Mouse (Mus musculus): ENCODE data around the gene Pik3c2g. TPM values are rescaled to one million over a fixed set of nuclear protein-coding genes. Genes with fewer than 3 reads are reported as not detected.

Gene Pik3c2g
- total and polyA plus RNA-seq, 3 experiments: 0.27 TPM; not detected in 2

DNA sequence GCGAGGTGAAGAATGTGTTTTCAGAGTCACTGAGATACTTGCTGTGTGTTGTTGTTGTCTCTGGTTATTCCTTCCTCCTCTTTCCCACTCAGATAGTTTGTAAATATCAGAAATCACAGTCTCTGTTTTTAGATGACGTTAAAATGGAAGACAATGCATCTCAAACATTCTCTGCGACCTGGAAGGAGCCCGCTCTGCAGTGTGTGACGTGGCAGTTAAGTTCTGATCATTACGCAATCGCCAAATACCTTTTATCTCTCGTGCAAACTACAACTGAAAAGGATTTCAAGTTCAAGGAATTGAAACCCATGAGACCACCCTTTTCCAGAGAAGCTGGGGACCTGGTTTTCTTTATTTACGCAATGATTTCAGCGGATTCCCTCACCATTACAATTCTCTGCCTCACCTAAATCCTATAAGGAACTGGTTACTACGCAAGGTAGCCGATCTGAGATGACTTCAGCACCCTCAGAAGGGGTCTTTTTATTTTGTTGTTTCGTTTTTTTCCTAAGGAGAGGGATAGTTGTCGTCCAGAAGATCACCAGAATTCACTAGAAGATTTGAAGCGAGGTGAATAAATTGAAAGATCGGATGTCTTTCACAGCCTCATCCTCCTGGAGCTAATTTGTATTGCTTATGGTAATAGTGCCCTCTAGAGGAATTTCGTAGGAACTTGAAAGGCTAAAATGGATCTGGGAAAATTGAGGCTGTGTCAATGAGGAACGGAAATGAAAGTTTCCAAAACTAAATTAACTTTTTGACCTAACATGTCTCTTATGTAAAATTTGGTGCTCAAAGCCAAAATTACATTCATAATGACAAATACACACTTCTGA lies 9.8 kb upstream of the Pik3c2g start:
- H3K36me3 ChIP-seq (replicated peaks): no peaks in the 10 kb centered on the region
- TF ChIP-seq CTCF (IDR thresholded peaks at IDR 0.05; ENCODE audit: low read depth, low read length): no peak
- TF ChIP-seq GATA1 (IDR thresholded peaks at IDR 0.05; ENCODE audit: borderline replicate concordance, low read length): no peak
- TF ChIP-seq TAL1 (conservative IDR thresholded peaks at IDR 0.05; ENCODE audit: low read depth, low read length): no peak
- TF ChIP-seq POLR2AphosphoS5 (IDR thresholded peaks at IDR 0.05; ENCODE audit: insufficient replicate concordance, low read depth, low read length): no peak
- TF ChIP-seq GATA2 (IDR thresholded peaks at IDR 0.05; ENCODE audit: borderline replicate concordance, low read depth, low read length): no peak
- ATAC-seq (ENCODE audit: extremely low read depth, insufficient number of reproducible peaks, low FRiP score, poor library complexity, severe bottlenecking): no peak
- H3K4me1 ChIP-seq (ENCODE audit: insufficient read depth, low read depth, low read length): no peaks in the 10 kb centered on the region
- DNase-seq (ENCODE audit: low spot score): no peak
- no peak overlapping the region for H3K4me3 ChIP-seq (ENCODE audit: low read depth, low read length)
- no peaks in the 10 kb centered on the region for H3K27me3 ChIP-seq (ENCODE audit: insufficient read depth, low read length)
- peaks cover 24% of the 10 kb centered on the region for H3K9me3 ChIP-seq (replicated peaks)

GRCm38 (mm10) chr6:139587478-139587877 lies 457 bp downstream of the Pik3c2g start:
- TF ChIP-seq GATA1 (IDR thresholded peaks at IDR 0.05; ENCODE audit: borderline replicate concordance, low read length): no peak
- no peak for TF ChIP-seq POLR2AphosphoS5 (IDR thresholded peaks at IDR 0.05; ENCODE audit: insufficient replicate concordance, low read depth, low read length)
- no peak for TF ChIP-seq CTCF (IDR thresholded peaks at IDR 0.05; ENCODE audit: low read depth, low read length)
- TF ChIP-seq GATA2 (IDR thresholded peaks at IDR 0.05; ENCODE audit: borderline replicate concordance, low read depth, low read length): no peak
- TF ChIP-seq TAL1 (conservative IDR thresholded peaks at IDR 0.05; ENCODE audit: low read depth, low read length): no peak
- Histone ChIP-seq H3K9me3 (replicated peaks) (peaks cover 22% of the 10 kb centered on the region), H3K4me1 (ENCODE audit: insufficient read depth, low read depth, low read length) (no peaks in the 10 kb centered on the region), H3K36me3 (replicated peaks) (no peaks in the 10 kb centered on the region), H3K4me3 (ENCODE audit: low read depth, low read length) (no peak overlapping the region), H3K27me3 (ENCODE audit: insufficient read depth, low read length) (no peaks in the 10 kb centered on the region)
- no peak for DNase-seq (ENCODE audit: low spot score)
- ATAC-seq (ENCODE audit: extremely low read depth, insufficient number of reproducible peaks, low FRiP score, poor library complexity, severe bottlenecking): no peak

DNA sequence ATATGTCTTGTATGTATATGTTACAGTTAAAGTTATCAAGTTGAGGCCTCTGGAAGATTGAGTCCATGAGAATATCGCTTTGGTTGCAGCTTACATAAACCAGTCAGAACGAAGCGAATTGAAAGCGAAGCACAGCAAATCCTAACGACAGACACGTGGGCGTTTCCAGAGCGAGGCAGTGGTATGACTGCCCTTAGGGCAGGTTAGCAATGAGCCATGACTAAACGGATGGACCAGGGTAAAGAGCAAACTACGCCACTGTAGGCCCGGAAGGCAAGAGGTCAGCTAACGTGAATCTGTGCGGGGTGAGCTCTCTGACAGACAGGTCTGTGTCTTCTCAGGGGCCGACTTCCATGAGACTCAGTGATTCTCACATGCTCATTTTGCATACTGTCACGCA lies 1.4 kb downstream of the Pik3c2g start:
- Histone ChIP-seq H3K4me3 (ENCODE audit: low read depth, low read length) (no peak overlapping the region), H3K36me3 (replicated peaks) (no peaks in the 10 kb centered on the region), H3K27me3 (ENCODE audit: insufficient read depth, low read length) (no peaks in the 10 kb centered on the region), H3K4me1 (ENCODE audit: insufficient read depth, low read depth, low read length) (no peaks in the 10 kb centered on the region), H3K9me3 (replicated peaks) (peaks cover 24% of the 10 kb centered on the region)
- TF ChIP-seq POLR2AphosphoS5 (IDR thresholded peaks at IDR 0.05; ENCODE audit: insufficient replicate concordance, low read depth, low read length) (no peak), GATA1 (IDR thresholded peaks at IDR 0.05; ENCODE audit: borderline replicate concordance, low read length) (no peak), GATA2 (IDR thresholded peaks at IDR 0.05; ENCODE audit: borderline replicate concordance, low read depth, low read length) (no peak), TAL1 (conservative IDR thresholded peaks at IDR 0.05; ENCODE audit: low read depth, low read length) (no peak), CTCF (IDR thresholded peaks at IDR 0.05; ENCODE audit: low read depth, low read length) (no peak)
- DNase-seq (ENCODE audit: low spot score): no peak
- ATAC-seq (ENCODE audit: extremely low read depth, insufficient number of reproducible peaks, low FRiP score, poor library complexity, severe bottlenecking): no peak

- DNase-seq (ENCODE audit: low spot score) (no peak), ATAC-seq (ENCODE audit: extremely low read depth, insufficient number of reproducible peaks, low FRiP score, poor library complexity, severe bottlenecking) (no peak)
- Histone ChIP-seq H3K9me3 (replicated peaks) (peaks cover 24% of the 10 kb centered on the region), H3K4me1 (ENCODE audit: insufficient read depth, low read depth, low read length) (no peaks in the 10 kb centered on the region), H3K36me3 (replicated peaks) (no peaks in the 10 kb centered on the region), H3K27me3 (ENCODE audit: insufficient read depth, low read length) (no peaks in the 10 kb centered on the region), H3K4me3 (ENCODE audit: low read depth, low read length) (no peak overlapping the region)
- TF ChIP-seq GATA2 (IDR thresholded peaks at IDR 0.05; ENCODE audit: borderline replicate concordance, low read depth, low read length): no peak
- TF ChIP-seq CTCF (IDR thresholded peaks at IDR 0.05; ENCODE audit: low read depth, low read length): no peak
- no peak for TF ChIP-seq TAL1 (conservative IDR thresholded peaks at IDR 0.05; ENCODE audit: low read depth, low read length)
- TF ChIP-seq GATA1 (IDR thresholded peaks at IDR 0.05; ENCODE audit: borderline replicate concordance, low read length): no peak
- TF ChIP-seq POLR2AphosphoS5 (IDR thresholded peaks at IDR 0.05; ENCODE audit: insufficient replicate concordance, low read depth, low read length): no peak
Measured at GRCm38 (mm10) chr6:139589291-139589690, 2.3 kb downstream of the Pik3c2g start.

DNA sequence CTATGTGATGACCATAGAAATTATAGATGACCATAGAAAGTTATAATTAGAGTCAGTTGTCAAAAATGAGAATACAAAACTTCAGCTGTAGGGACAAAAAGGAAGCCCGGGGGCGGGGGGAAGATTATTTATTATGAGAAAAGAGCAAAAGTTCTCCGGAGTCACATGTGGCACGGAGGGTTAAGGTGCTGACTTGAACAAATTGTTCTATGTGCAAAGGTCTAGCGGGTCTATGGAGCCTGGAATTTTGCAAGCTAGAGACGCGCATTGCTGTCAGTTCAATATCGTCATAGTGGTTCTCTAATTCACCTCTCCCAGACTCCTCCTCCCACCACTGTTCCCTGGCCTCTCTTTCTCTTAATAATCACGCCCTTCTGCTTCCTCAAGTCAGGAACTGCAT lies 2.8 kb downstream of the Pik3c2g start:
- Histone ChIP-seq H3K9me3 (replicated peaks) (peaks cover 25% of the 10 kb centered on the region), H3K36me3 (replicated peaks) (no peaks in the 10 kb centered on the region), H3K27me3 (ENCODE audit: insufficient read depth, low read length) (no peaks in the 10 kb centered on the region), H3K4me1 (ENCODE audit: insufficient read depth, low read depth, low read length) (no peaks in the 10 kb centered on the region), H3K4me3 (ENCODE audit: low read depth, low read length) (no peak overlapping the region)
- DNase-seq (ENCODE audit: low spot score): no peak
- TF ChIP-seq GATA1 (IDR thresholded peaks at IDR 0.05; ENCODE audit: borderline replicate concordance, low read length) (no peak), CTCF (IDR thresholded peaks at IDR 0.05; ENCODE audit: low read depth, low read length) (no peak), POLR2AphosphoS5 (IDR thresholded peaks at IDR 0.05; ENCODE audit: insufficient replicate concordance, low read depth, low read length) (no peak), TAL1 (conservative IDR thresholded peaks at IDR 0.05; ENCODE audit: low read depth, low read length) (no peak), GATA2 (IDR thresholded peaks at IDR 0.05; ENCODE audit: borderline replicate concordance, low read depth, low read length) (no peak)
- no peak for ATAC-seq (ENCODE audit: extremely low read depth, insufficient number of reproducible peaks, low FRiP score, poor library complexity, severe bottlenecking)

GRCm38 (mm10) chr6:139592081-139592480 lies 5.1 kb downstream of the Pik3c2g start:
- ATAC-seq (ENCODE audit: extremely low read depth, insufficient number of reproducible peaks, low FRiP score, poor library complexity, severe bottlenecking) (no peak), DNase-seq (ENCODE audit: low spot score) (no peak)
- H3K9me3 ChIP-seq (replicated peaks): peaks cover 28% of the 10 kb centered on the region
- no peaks in the 10 kb centered on the region for H3K36me3 ChIP-seq (replicated peaks)
- no peak overlapping the region for H3K4me3 ChIP-seq (ENCODE audit: low read depth, low read length)
- H3K4me1 ChIP-seq (ENCODE audit: insufficient read depth, low read depth, low read length): no peaks in the 10 kb centered on the region
- H3K27me3 ChIP-seq (ENCODE audit: insufficient read depth, low read length): no peaks in the 10 kb centered on the region
- TF ChIP-seq POLR2AphosphoS5 (IDR thresholded peaks at IDR 0.05; ENCODE audit: insufficient replicate concordance, low read depth, low read length) (no peak), CTCF (IDR thresholded peaks at IDR 0.05; ENCODE audit: low read depth, low read length) (no peak), TAL1 (conservative IDR thresholded peaks at IDR 0.05; ENCODE audit: low read depth, low read length) (no peak), GATA2 (IDR thresholded peaks at IDR 0.05; ENCODE audit: borderline replicate concordance, low read depth, low read length) (no peak), GATA1 (IDR thresholded peaks at IDR 0.05; ENCODE audit: borderline replicate concordance, low read length) (no peak)

Data from G1E (cell line).